Mouse (Mus musculus) midbrain, postnatal 0 days (tissue): ENCODE data around the gene Ybx1. TPM values are rescaled to one million over a fixed set of nuclear protein-coding genes. Genes with fewer than 3 reads are reported as not detected.

Experiments
- ATAC-seq: fragments of 200-750 bp; cut with Nextera tagmentation; 2 replicates; pipeline ENCODE4 v1.8.0; 2017; ENCODE audit warnings: moderate number of reproducible peaks, mild to moderate bottlenecking, moderate TSS enrichment, moderate library complexity; ENCODE audit not compliant: low FRiP score
- DNase-seq: peaks from one replicate; pipeline ENCODE4 v3.0.0-alpha.2; 2015; ENCODE audit warnings: low spot score
- H3K27ac ChIP-seq: fragments of 300-500 bp; sonication (generic); 2 replicates; pipeline ENCODE4 v1.5.1; 2014; ENCODE audit warnings: low read depth, mild to moderate bottlenecking, low read length, mixed read lengths
- H3K27me3 ChIP-seq: fragments of 300-500 bp; sonication (generic); 2 replicates; pipeline ENCODE4 v1.6.1; 2014; ENCODE audit warnings: low read length, control low read depth, mixed read lengths; ENCODE audit not compliant: insufficient read depth
- H3K36me3 ChIP-seq: fragments of 300-500 bp; sonication (generic); 2 replicates; pipeline ENCODE4 v1.6.1; 2014; ENCODE audit warnings: low read length, control low read depth, mixed read lengths; ENCODE audit not compliant: insufficient read depth
- H3K4me1 ChIP-seq: fragments of 300-500 bp; sonication (generic); 2 replicates; pipeline ENCODE4 v1.6.1; 2014; ENCODE audit warnings: mild to moderate bottlenecking, control low read depth, antibody characterized with exemption, low read length, mixed read lengths; ENCODE audit not compliant: insufficient read depth
- H3K4me2 ChIP-seq: fragments of 300-500 bp; sonication (generic); 2 replicates; pipeline ENCODE4 v1.6.1; 2014; ENCODE audit warnings: low read depth, mild to moderate bottlenecking, low read length, mixed read lengths; ENCODE audit not compliant: poor library complexity, severe bottlenecking
- H3K4me3 ChIP-seq: fragments of 300-500 bp; sonication (generic); 2 replicates; pipeline ENCODE4 v1.5.1; 2014; ENCODE audit warnings: low read depth, mild to moderate bottlenecking, low read length, moderate library complexity
- H3K9ac ChIP-seq: fragments of 300-500 bp; sonication (generic); replicated peaks from 2 replicates; pipeline ENCODE4 v1.6.1; 2014; ENCODE audit warnings: mild to moderate bottlenecking, low read length, moderate library complexity, mixed read lengths; ENCODE audit not compliant: poor library complexity, severe bottlenecking
- H3K9me3 ChIP-seq: fragments of 300-500 bp; sonication (generic); 2 replicates; pipeline ENCODE4 v1.6.1; 2016; ENCODE audit warnings: low read length, control low read depth
- CTCF ChIP-seq: IDR thresholded peaks from 2 replicates; pipeline ENCODE4 v1.5.1; 2016; ENCODE audit warnings: antibody characterized with exemption, mild to moderate bottlenecking
- WGBS: fragments of 180-500 bp; shearing (Covaris S2); extraction: QIAGEN DNeasy Blood & Tissue Kit; methylation state at CpG from one replicate; pipeline ENCODE4 v1.1.7; 2014; 5-methylcytosine and 5-hydroxymethylcytosine counted together
- polyA plus RNA-seq: library from polyadenylated mRNA; unstranded; fragments of >200 nt; fragmentation: Nextera tagmentation; extraction: Ambion mirVana; gene quantifications from 2 replicates; pipeline ENCODE4 v1.2.1, GENCODE M21; 2015
- total RNA-seq: library from RNA; depleted of rRNA; stranded (reverse); fragments of >200 nt; gene quantifications from 2 replicates; pipeline ENCODE4 v1.2.3, GENCODE M21; 2014

The Ybx1 gene
- total and polyA plus RNA-seq, 2 experiments from 2014 or later = 678 to 1,006 TPM

GRCm38 (mm10) chr4:119245961-119246360, 48.4 kb downstream of the Ybx1 start:
- TF ChIP-seq CTCF = no peak
- no peak overlapping the region for H3K27ac ChIP-seq
- no peaks in the 10 kb centered on the region for H3K9me3 ChIP-seq
- ATAC-seq = no peak
- 79% methylated on average over 9 of the region's 9 CpGs for WGBS
- H3K4me2 ChIP-seq = no peak overlapping the region
- no peaks in the 10 kb centered on the region for H3K4me1 ChIP-seq
- H3K4me3 ChIP-seq = no peak overlapping the region
- H3K27me3 ChIP-seq = no peaks in the 10 kb centered on the region
- DNase-seq = no peak
- H3K36me3 ChIP-seq = peaks cover 37% of the 10 kb centered on the region
- H3K9ac ChIP-seq = no peak overlapping the region

- no peak overlapping the region for H3K4me2 ChIP-seq
- H3K36me3 ChIP-seq = peaks cover 40% of the 10 kb centered on the region
- DNase-seq (peak; percentile 53), ATAC-seq (no peak)
- H3K9ac ChIP-seq = no peak overlapping the region
- H3K27me3 ChIP-seq = no peaks in the 10 kb centered on the region
- H3K9me3 ChIP-seq = no peaks in the 10 kb centered on the region
- H3K27ac ChIP-seq = no peak overlapping the region
- no peak for TF ChIP-seq CTCF
- no peaks in the 10 kb centered on the region for H3K4me1 ChIP-seq
- WGBS = 58% methylated on average over 7 of the region's 7 CpGs
- H3K4me3 ChIP-seq = no peak overlapping the region
Measured at GRCm38 (mm10) chr4:119245556-119245955, 48.8 kb downstream of the Ybx1 start.

GRCm38 (mm10) chr4:119244468-119245240, 49.8 kb downstream of the Ybx1 start:
- Histone ChIP-seq H3K9me3 (no peaks in the 10 kb centered on the region), H3K4me1 (no peaks in the 10 kb centered on the region), H3K36me3 (peaks cover 40% of the 10 kb centered on the region), H3K27ac (no peak overlapping the region), H3K4me2 (no peak overlapping the region), H3K27me3 (no peaks in the 10 kb centered on the region), H3K4me3 (no peak overlapping the region), H3K9ac (no peak overlapping the region)
- no peak for TF ChIP-seq CTCF
- DNase-seq (no peak), ATAC-seq (no peak)
- WGBS = 82% methylated on average over 22 of the region's 22 CpGs

- 92% methylated on average over 12 of the region's 12 CpGs for WGBS
- no peak overlapping the region for H3K4me3 ChIP-seq
- peaks cover 45% of the 10 kb centered on the region for H3K36me3 ChIP-seq
- no peak overlapping the region for H3K27ac ChIP-seq
- no peak for TF ChIP-seq CTCF
- DNase-seq = no peak
- H3K4me1 ChIP-seq = no peaks in the 10 kb centered on the region
- H3K27me3 ChIP-seq = no peaks in the 10 kb centered on the region
- ATAC-seq = no peak
- H3K9ac ChIP-seq = no peak overlapping the region
- H3K4me2 ChIP-seq = no peak overlapping the region
- H3K9me3 ChIP-seq = no peaks in the 10 kb centered on the region
Measured at GRCm38 (mm10) chr4:119242571-119242970, 51.8 kb downstream of the Ybx1 start.

- peak; percentile 69 for TF ChIP-seq CTCF
- Histone ChIP-seq H3K9ac (no peak overlapping the region), H3K4me3 (no peak overlapping the region), H3K27ac (no peak overlapping the region), H3K4me1 (no peaks in the 10 kb centered on the region), H3K4me2 (no peak overlapping the region), H3K36me3 (peaks cover 42% of the 10 kb centered on the region), H3K27me3 (no peaks in the 10 kb centered on the region), H3K9me3 (no peaks in the 10 kb centered on the region)
- DNase-seq (peak; percentile 44), ATAC-seq (no peak)
- WGBS = 88% methylated on average over 14 of the region's 14 CpGs
Measured at GRCm38 (mm10) chr4:119241664-119242063, 52.7 kb downstream of the Ybx1 start.

GRCm38 (mm10) chr4:119239181-119239682, 55.2 kb downstream of the Ybx1 start:
- no peak overlapping the region for H3K4me3 ChIP-seq
- 37% methylated on average over 12 of the region's 12 CpGs for WGBS
- no peak overlapping the region; the same call in 1 of the 2 replicates for H3K9ac ChIP-seq

More at GRCm38 (mm10) chr4:119239181-119239682, 55.2 kb downstream of the Ybx1 start:
- peak; percentile 62 for ATAC-seq
- Histone ChIP-seq H3K9me3 (no peaks in the 10 kb centered on the region), H3K36me3 (peaks cover 36% of the 10 kb centered on the region), H3K4me1 (peaks cover 4% of the 10 kb centered on the region; the same call in 1 of the 2 replicates), H3K27me3 (no peaks in the 10 kb centered on the region), H3K27ac (peak overlapping the region; percentile 64; the same call in 1 of the 2 replicates), H3K4me2 (no peak overlapping the region)
- DNase-seq = peak; percentile 88
- TF ChIP-seq CTCF = peak; percentile 95
